Mouse (Mus musculus) liver, adult 2 months (tissue): ENCODE results near the gene Dgkg. TPM values are rescaled to one million over a fixed set of nuclear protein-coding genes. Genes with fewer than 3 reads are reported as not detected.
A peak's percentile ranks its signal among the peaks of the same experiment; 100 is the strongest.

Source experiments
- DNase-seq: peaks from one replicate; pipeline ENCODE4 v3.0.0-alpha.2; 2011; ENCODE audit warnings: low read depth, low spot score; ENCODE audit errors: extremely low read depth
- H3K27ac ChIP-seq: fragments of 200-500 bp; replicated peaks from 2 replicates; pipeline ENCODE4 v1.5.1; 2012; ENCODE audit warnings: low read depth, mild to moderate bottlenecking, control low read depth, inconsistent platforms, low read length; ENCODE audit not compliant: insufficient read depth
- H3K27me3 ChIP-seq: fragments of 200-500 bp; 2 replicates; pipeline ENCODE4 v1.6.1; 2012; ENCODE audit warnings: mild to moderate bottlenecking, moderate library complexity, low read length, inconsistent platforms; ENCODE audit not compliant: control insufficient read depth, insufficient read depth
- H3K36me3 ChIP-seq: fragments of 200-500 bp; 2 replicates; pipeline ENCODE4 v1.6.1; 2012; ENCODE audit warnings: low read length, inconsistent platforms; ENCODE audit not compliant: control insufficient read depth, insufficient read depth
- H3K4me1 ChIP-seq: fragments of 200-500 bp; 2 replicates; pipeline ENCODE4 v1.6.1; 2011; ENCODE audit warnings: low read length; ENCODE audit not compliant: control insufficient read depth, insufficient read depth
- H3K4me3 ChIP-seq: fragments of 200-500 bp; 2 replicates; pipeline ENCODE4 v1.5.1; 2011; ENCODE audit warnings: low read depth, mild to moderate bottlenecking, control low read depth, low read length, moderate library complexity; ENCODE audit not compliant: insufficient read depth
- H3K79me2 ChIP-seq: fragments of 200-500 bp; 2 replicates; pipeline ENCODE4 v1.6.1; 2012; ENCODE audit warnings: inconsistent platforms, mild to moderate bottlenecking, low read length, moderate library complexity; ENCODE audit not compliant: control insufficient read depth, insufficient read depth
- H3K9ac ChIP-seq: fragments of 200-500 bp; 2 replicates; pipeline ENCODE4 v1.6.1; 2012; ENCODE audit warnings: low read depth, mild to moderate bottlenecking, control low read depth, inconsistent platforms, low read length
- CTCF ChIP-seq: fragments of 200-500 bp; IDR thresholded peaks from 2 replicates; pipeline ENCODE4 v1.5.1; 2011; ENCODE audit warnings: low read depth, low read length, control low read depth
- POLR2A ChIP-seq: fragments of 200-500 bp; IDR thresholded peaks from 2 replicates; pipeline ENCODE4 v1.6.1; 2011; ENCODE audit warnings: low read length, control low read depth; ENCODE audit not compliant: insufficient read depth; ENCODE audit errors: extremely low read depth
- WGBS: fragments of 180-500 bp; shearing (Covaris S2); methylation state at CpG from one replicate; pipeline ENCODE4 v1.1.7; 2018; 5-methylcytosine and 5-hydroxymethylcytosine counted together
- polyA plus RNA-seq: library from polyadenylated mRNA; depleted of rRNA; stranded (reverse); fragments of >200 nt; gene quantifications from 2 replicates; pipeline ENCODE4 v1.2.3, GENCODE M21; 2012
- total RNA-seq: library from RNA; depleted of rRNA; stranded (reverse); fragments of >200 nt; gene quantifications from 2 replicates; pipeline ENCODE4 v1.2.3, GENCODE M21; 2014

Gene Dgkg
- total and polyA plus RNA-seq, 2 experiments: under 0.01 to 0.02 TPM

- no peaks in the 10 kb centered on the region for H3K36me3 ChIP-seq
- no peak overlapping the region for H3K4me3 ChIP-seq
- no peaks in the 10 kb centered on the region for H3K27me3 ChIP-seq
- no peak for TF ChIP-seq CTCF
- no peak for TF ChIP-seq POLR2A
- H3K9ac ChIP-seq: no peak overlapping the region
- 64% methylated on average over 1 of the region's 1 CpGs for WGBS
- H3K4me1 ChIP-seq: no peaks in the 10 kb centered on the region
- H3K27ac ChIP-seq: no peak overlapping the region
- no peak for DNase-seq
- no peaks in the 10 kb centered on the region for H3K79me2 ChIP-seq
Observed at GRCm38 (mm10) chr16:22460960-22461359, 196.1 kb downstream of the Dgkg start.

DNA sequence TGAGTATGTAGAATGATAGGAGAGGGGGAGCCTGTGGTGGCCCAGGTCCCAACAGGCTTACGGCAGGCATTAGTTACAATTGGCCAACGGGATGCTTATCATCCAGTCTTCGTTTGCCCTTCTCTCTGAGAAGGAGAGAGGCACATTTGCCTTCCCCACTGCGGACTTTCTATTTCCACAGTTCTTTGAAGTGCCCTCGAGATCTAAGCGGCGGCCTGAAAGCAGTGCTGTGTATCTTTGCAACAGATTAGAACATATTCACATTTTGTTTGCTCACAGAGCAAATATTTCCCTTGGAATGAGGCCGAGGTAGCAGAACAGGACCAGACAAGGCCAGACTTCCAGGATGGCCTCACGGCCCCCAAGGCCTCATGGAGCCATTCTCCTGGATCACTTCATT, 204.9 kb downstream of the Dgkg start:
- TF ChIP-seq POLR2A: no peak
- WGBS: 21% methylated on average over 9 of the region's 9 CpGs

GRCm38 (mm10) chr16:22448093-22448492, 208.9 kb downstream of the Dgkg start:
- TF ChIP-seq CTCF (no peak), POLR2A (no peak)
- H3K27me3 ChIP-seq: no peaks in the 10 kb centered on the region
- peaks cover 3% of the 10 kb centered on the region; the same call in 1 of the 2 replicates for H3K4me1 ChIP-seq
- H3K27ac ChIP-seq: no peak overlapping the region
- H3K79me2 ChIP-seq: no peaks in the 10 kb centered on the region
- no peak overlapping the region for H3K9ac ChIP-seq
- H3K4me3 ChIP-seq: no peak overlapping the region
- 79% methylated on average over 6 of the region's 6 CpGs for WGBS
- no peak for DNase-seq
- H3K36me3 ChIP-seq: no peaks in the 10 kb centered on the region

More for the DNA sequence above, 204.9 kb downstream of the Dgkg start:
- Histone ChIP-seq H3K27me3 (no peaks in the 10 kb centered on the region), H3K79me2 (no peaks in the 10 kb centered on the region), H3K4me1 (peaks cover 3% of the 10 kb centered on the region; the same call in 1 of the 2 replicates), H3K9ac (no peak overlapping the region), H3K4me3 (no peak overlapping the region), H3K36me3 (no peaks in the 10 kb centered on the region), H3K27ac (no peak overlapping the region)
- DNase-seq: peak; percentile 51

DNA sequence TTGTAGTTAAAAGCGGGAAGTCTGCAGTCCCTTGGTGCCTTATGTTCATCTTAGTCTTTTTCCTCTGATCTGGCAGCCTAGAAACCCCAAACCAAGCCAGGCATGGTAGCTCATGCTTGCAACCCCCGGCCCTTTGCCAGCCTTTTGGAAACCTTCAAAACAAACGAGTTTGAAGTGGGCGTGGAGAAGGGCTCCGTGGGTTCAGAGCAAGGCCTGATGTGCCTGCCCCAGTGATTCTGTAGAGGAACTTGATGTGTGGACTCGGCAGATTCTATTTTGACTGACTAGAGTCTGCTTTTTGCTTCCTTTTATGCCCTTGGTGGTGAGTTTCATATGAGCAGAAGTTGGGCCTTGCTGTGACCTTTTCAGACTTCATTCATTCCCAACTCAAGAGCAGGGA, 212.2 kb downstream of the Dgkg start:
- H3K79me2 ChIP-seq: no peaks in the 10 kb centered on the region
- no peak overlapping the region for H3K27ac ChIP-seq
- no peak overlapping the region for H3K9ac ChIP-seq
- TF ChIP-seq CTCF: no peak
- TF ChIP-seq POLR2A: no peak
- H3K4me1 ChIP-seq: peaks cover 4% of the 10 kb centered on the region
- H3K4me3 ChIP-seq: no peak overlapping the region
- 78% methylated on average over 6 of the region's 6 CpGs for WGBS
- peak; percentile 42 for DNase-seq
- H3K36me3 ChIP-seq: no peaks in the 10 kb centered on the region
- no peaks in the 10 kb centered on the region for H3K27me3 ChIP-seq

DNA sequence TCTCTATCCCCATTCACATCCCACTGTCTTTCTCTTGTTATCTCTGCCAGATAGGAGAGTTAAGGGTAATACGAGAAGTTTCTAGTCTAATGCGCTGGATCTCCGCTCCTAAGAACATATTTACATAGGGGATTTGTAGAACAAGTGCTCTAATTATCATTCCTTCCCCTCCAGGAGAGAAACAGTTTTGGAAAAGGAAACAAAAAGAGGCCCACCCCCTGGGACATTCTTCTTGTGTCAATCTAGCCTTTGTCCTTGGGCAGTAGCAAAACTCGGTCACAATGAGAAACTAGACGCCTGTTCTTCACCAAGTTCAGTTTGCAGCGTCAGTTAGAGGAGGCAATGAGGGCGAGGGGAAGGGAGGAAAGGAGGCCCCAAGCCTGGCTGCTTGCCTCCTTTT, 214.8 kb downstream of the Dgkg start:
- WGBS: 94% methylated on average over 7 of the region's 7 CpGs
- Histone ChIP-seq H3K79me2 (no peaks in the 10 kb centered on the region), H3K27me3 (no peaks in the 10 kb centered on the region), H3K9ac (no peak overlapping the region), H3K36me3 (no peaks in the 10 kb centered on the region), H3K4me1 (peaks cover 4% of the 10 kb centered on the region), H3K4me3 (no peak overlapping the region), H3K27ac (no peak overlapping the region)
- no peak for DNase-seq
- TF ChIP-seq CTCF: no peak
- TF ChIP-seq POLR2A: no peak

DNA sequence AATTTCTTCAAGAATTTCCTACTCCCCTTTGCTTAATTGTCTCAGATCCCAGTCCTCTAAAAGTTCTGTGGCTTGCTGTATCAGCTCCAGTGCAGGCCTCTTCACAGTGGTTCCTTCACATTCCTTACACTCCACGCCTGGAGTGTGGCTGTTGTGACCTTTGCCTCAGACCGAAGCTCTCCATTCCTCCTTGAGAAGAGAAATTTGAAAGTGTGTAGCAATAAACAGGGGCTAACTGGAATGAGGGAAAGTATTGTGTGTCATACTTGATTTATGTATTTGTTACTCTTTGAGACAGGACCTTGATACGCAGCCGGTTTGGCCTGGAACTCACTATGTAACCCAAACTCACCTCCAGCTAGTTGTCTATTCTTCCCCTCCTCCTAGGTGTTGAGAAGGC, 215.7 kb downstream of the Dgkg start:
- H3K27me3 ChIP-seq: no peaks in the 10 kb centered on the region
- TF ChIP-seq POLR2A: no peak
- TF ChIP-seq CTCF: no peak
- H3K79me2 ChIP-seq: no peaks in the 10 kb centered on the region
- H3K27ac ChIP-seq: no peak overlapping the region
- no peak overlapping the region for H3K9ac ChIP-seq
- no peak overlapping the region for H3K4me3 ChIP-seq
- H3K4me1 ChIP-seq: peaks cover 4% of the 10 kb centered on the region
- DNase-seq: no peak
- H3K36me3 ChIP-seq: no peaks in the 10 kb centered on the region
- WGBS: 99% methylated on average over 4 of the region's 4 CpGs
